Mouse (Mus musculus): ENCODE measurements around the gene Slit3. TPM values are rescaled to one million over a fixed set of nuclear protein-coding genes. Genes with fewer than 3 reads are reported as not detected.

The Slit3 gene
- polyA plus RNA-seq, 1 experiment = 6.6 TPM

DNA sequence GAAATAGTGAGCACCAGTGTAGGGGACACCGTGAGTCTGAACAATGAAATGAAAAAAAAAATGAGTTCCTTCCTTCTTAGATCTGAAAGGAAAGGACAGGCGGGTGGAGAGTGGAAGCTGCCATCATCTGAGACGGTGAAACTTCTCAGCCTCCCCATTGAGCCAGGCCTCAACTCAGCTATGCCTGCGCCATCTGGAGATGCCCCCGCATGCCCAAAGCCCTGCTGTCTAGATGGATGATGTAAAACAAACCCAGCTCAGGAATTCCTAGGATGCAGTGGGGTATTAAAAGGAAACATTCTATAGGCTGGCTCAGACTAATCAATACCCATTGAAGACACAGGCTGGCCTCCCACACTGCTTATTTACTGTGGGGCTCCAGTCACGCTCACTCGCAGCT is 477.7 kb downstream of the Slit3 start:
- Histone ChIP-seq H3K4me1 (ENCODE audit: control insufficient read depth, insufficient read depth, insufficient read length, low read length) (no peaks in the 10 kb centered on the region), H3K27me3 (ENCODE audit: control insufficient read depth, insufficient read depth, low read length) (no peaks in the 10 kb centered on the region), H3K36me3 (ENCODE audit: control insufficient read depth, insufficient read depth, low read length) (no peaks in the 10 kb centered on the region), H3K27ac (ENCODE audit: insufficient read depth, low read depth, low read length) (no peak overlapping the region), H3K4me3 (ENCODE audit: low read depth, low read length) (no peak overlapping the region)
- TF ChIP-seq CTCF (IDR thresholded peaks at IDR 0.05; ENCODE audit: extremely low read depth, insufficient read length, insufficient replicate concordance, low read depth, low read length) = no peak
- no peak for TF ChIP-seq POLR2A (IDR thresholded peaks at IDR 0.05; ENCODE audit: low read depth, low read length)
- WGBS = 67% methylated on average over 7 of the region's 7 CpGs

DNA sequence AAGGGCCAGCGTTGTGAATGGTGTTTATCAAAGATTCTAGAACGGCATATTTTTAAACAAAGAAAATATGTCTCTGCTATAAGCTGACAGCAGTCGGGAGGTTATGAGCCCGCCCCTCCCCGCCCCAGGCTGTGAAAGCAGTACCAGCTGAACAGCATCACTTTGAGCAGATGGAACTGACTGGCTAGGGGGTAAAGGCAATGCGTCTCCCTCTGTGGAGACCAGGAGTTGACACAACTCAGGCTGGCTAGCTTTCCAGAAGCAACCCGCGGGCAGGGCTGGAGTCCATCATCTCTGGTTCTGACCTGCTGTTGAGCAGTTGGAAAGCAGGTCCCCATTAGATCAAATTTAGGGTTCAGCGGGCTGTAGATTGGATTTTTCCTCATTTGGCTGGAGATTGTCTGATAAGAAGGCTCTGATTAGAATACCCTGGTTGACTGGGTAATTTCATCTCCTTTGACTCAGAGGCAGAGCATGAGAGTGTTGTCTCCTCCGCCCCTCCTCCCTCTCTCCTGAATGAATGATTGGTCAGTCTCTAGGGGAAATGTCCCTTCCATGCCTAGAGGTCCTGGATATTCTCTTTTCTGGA is 480.7 kb downstream of the Slit3 start:
- WGBS = 62% methylated on average over 10 of the region's 10 CpGs
- Histone ChIP-seq H3K4me3 (ENCODE audit: low read depth, low read length) (no peak overlapping the region), H3K27ac (ENCODE audit: insufficient read depth, low read depth, low read length) (no peak overlapping the region), H3K27me3 (ENCODE audit: control insufficient read depth, insufficient read depth, low read length) (no peaks in the 10 kb centered on the region), H3K4me1 (ENCODE audit: control insufficient read depth, insufficient read depth, insufficient read length, low read length) (no peaks in the 10 kb centered on the region), H3K36me3 (ENCODE audit: control insufficient read depth, insufficient read depth, low read length) (no peaks in the 10 kb centered on the region)
- TF ChIP-seq POLR2A (IDR thresholded peaks at IDR 0.05; ENCODE audit: low read depth, low read length) (no peak), CTCF (IDR thresholded peaks at IDR 0.05; ENCODE audit: extremely low read depth, insufficient read length, insufficient replicate concordance, low read depth, low read length) (no peak)

DNA sequence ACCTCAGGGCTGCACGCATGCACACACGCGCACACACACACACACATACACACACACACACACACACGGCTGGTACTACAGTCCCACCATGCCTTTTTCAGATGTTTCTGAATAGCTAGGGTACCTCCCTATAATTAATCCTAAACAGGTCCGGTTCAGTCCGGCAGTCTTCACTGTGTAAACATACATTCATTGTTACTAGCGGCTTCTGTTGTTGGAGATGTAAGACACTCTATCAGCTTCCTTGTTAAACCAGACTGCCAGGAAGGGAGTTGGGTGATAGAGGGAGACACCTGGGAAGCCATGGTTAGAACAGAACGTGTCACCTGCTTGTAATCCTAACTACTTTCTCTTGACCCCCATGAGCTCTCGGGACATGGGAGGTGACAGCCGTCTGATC is 481.6 kb downstream of the Slit3 start:
- WGBS = 48% methylated on average over 10 of the region's 10 CpGs
- H3K4me3 ChIP-seq (ENCODE audit: low read depth, low read length) = no peak overlapping the region
- H3K27me3 ChIP-seq (ENCODE audit: control insufficient read depth, insufficient read depth, low read length) = no peaks in the 10 kb centered on the region
- TF ChIP-seq CTCF (IDR thresholded peaks at IDR 0.05; ENCODE audit: extremely low read depth, insufficient read length, insufficient replicate concordance, low read depth, low read length) = no peak
- TF ChIP-seq POLR2A (IDR thresholded peaks at IDR 0.05; ENCODE audit: low read depth, low read length) = no peak
- no peak overlapping the region for H3K27ac ChIP-seq (ENCODE audit: insufficient read depth, low read depth, low read length)
- no peaks in the 10 kb centered on the region for H3K36me3 ChIP-seq (ENCODE audit: control insufficient read depth, insufficient read depth, low read length)
- no peaks in the 10 kb centered on the region for H3K4me1 ChIP-seq (ENCODE audit: control insufficient read depth, insufficient read depth, insufficient read length, low read length)

GRCm38 (mm10) chr11:35603946-35604345 is 482.9 kb downstream of the Slit3 start:
- WGBS = 89% methylated on average over 6 of the region's 6 CpGs

DNA sequence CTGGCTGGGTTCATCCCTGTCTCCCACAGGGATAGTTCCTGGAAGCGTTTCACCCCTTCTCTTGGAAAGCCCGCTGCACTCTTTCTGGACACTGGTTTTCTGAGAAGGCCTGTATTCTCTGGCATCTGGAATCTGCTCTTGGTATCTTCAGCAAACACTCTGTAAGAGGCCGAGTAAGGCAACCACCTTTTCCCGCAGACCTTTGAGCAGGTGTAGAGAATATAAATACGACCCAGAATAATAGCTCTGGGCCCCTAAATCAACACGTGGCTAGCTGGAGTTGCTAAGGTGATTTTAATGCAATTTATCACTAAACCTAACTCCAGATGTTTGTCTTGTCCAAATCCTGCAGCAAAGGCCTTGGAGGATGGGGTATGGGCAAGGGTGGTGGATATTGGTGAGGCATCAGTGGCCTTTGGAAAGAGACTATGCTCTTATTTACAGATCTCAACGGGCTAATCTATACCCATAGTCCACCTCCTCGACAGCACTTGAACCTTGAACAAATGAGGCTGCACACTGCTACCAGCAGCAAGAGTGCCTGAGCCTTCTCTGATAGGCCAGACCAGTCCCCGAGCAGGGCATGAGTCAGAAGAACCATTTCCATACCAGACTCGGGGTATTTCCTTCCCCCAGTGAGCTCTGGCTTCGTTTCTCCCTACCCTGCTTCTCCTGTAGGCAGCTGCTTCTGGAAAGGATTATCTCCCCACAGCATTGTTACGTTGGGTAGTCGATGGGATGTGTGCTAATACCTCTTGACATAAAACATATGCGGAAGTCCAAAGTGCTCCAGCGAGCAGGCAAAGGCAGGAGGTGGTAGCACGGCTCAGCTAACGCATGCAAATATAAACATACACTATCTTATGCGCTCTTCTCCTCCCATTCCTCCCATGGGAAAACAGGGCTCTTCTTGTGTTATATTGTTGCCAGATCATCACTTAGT is 484.1 kb downstream of the Slit3 start:
- Histone ChIP-seq H3K4me3 (ENCODE audit: low read depth, low read length) (no peak overlapping the region), H3K27me3 (ENCODE audit: control insufficient read depth, insufficient read depth, low read length) (no peaks in the 10 kb centered on the region), H3K36me3 (ENCODE audit: control insufficient read depth, insufficient read depth, low read length) (no peaks in the 10 kb centered on the region), H3K4me1 (ENCODE audit: control insufficient read depth, insufficient read depth, insufficient read length, low read length) (no peaks in the 10 kb centered on the region), H3K27ac (ENCODE audit: insufficient read depth, low read depth, low read length) (no peak overlapping the region)
- no peak for TF ChIP-seq POLR2A (IDR thresholded peaks at IDR 0.05; ENCODE audit: low read depth, low read length)
- no peak for TF ChIP-seq CTCF (IDR thresholded peaks at IDR 0.05; ENCODE audit: extremely low read depth, insufficient read length, insufficient replicate concordance, low read depth, low read length)
- WGBS = 35% methylated on average over 18 of the region's 18 CpGs

More at GRCm38 (mm10) chr11:35603946-35604345, 482.9 kb downstream of the Slit3 start:
- Histone ChIP-seq H3K27ac (ENCODE audit: insufficient read depth, low read depth, low read length) (no peak overlapping the region), H3K4me3 (ENCODE audit: low read depth, low read length) (no peak overlapping the region), H3K4me1 (ENCODE audit: control insufficient read depth, insufficient read depth, insufficient read length, low read length) (no peaks in the 10 kb centered on the region), H3K27me3 (ENCODE audit: control insufficient read depth, insufficient read depth, low read length) (no peaks in the 10 kb centered on the region), H3K36me3 (ENCODE audit: control insufficient read depth, insufficient read depth, low read length) (no peaks in the 10 kb centered on the region)
- TF ChIP-seq POLR2A (IDR thresholded peaks at IDR 0.05; ENCODE audit: low read depth, low read length) = no peak
- TF ChIP-seq CTCF (IDR thresholded peaks at IDR 0.05; ENCODE audit: extremely low read depth, insufficient read length, insufficient replicate concordance, low read depth, low read length) = no peak

DNA sequence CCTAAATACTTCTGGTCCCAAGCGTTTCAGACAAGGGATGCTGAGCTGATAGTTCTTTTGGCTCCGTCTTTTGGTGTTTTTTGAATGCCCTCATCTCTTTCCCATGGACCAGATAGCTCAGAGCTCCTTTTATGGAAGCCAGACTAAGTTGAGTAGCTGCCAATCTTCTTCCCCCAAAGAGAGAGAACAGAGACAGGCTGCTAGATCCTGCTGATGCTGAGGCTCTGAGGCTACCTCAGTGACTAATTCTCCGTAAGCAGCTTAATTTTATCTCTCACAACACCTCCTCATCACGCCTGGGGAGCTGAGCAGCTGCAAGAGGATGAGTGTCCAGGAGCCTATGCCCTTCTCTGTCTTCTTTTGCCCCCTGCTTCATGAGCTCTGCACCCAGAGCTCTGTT is 486.2 kb downstream of the Slit3 start:
- WGBS = 78% methylated on average over 4 of the region's 4 CpGs
- Histone ChIP-seq H3K4me1 (ENCODE audit: control insufficient read depth, insufficient read depth, insufficient read length, low read length) (no peaks in the 10 kb centered on the region), H3K27ac (ENCODE audit: insufficient read depth, low read depth, low read length) (no peak overlapping the region), H3K4me3 (ENCODE audit: low read depth, low read length) (no peak overlapping the region), H3K27me3 (ENCODE audit: control insufficient read depth, insufficient read depth, low read length) (no peaks in the 10 kb centered on the region), H3K36me3 (ENCODE audit: control insufficient read depth, insufficient read depth, low read length) (no peaks in the 10 kb centered on the region)
- TF ChIP-seq CTCF (IDR thresholded peaks at IDR 0.05; ENCODE audit: extremely low read depth, insufficient read length, insufficient replicate concordance, low read depth, low read length) (no peak), POLR2A (IDR thresholded peaks at IDR 0.05; ENCODE audit: low read depth, low read length) (no peak)

- 75% methylated on average over 5 of the region's 5 CpGs for WGBS
- H3K36me3 ChIP-seq (ENCODE audit: control insufficient read depth, insufficient read depth, low read length) = no peaks in the 10 kb centered on the region
Observed at GRCm38 (mm10) chr11:35608794-35609193, 487.8 kb downstream of the Slit3 start.

More at GRCm38 (mm10) chr11:35608794-35609193, 487.8 kb downstream of the Slit3 start:
- Histone ChIP-seq H3K4me1 (ENCODE audit: control insufficient read depth, insufficient read depth, insufficient read length, low read length) (no peaks in the 10 kb centered on the region), H3K4me3 (ENCODE audit: low read depth, low read length) (no peak overlapping the region), H3K27me3 (ENCODE audit: control insufficient read depth, insufficient read depth, low read length) (no peaks in the 10 kb centered on the region), H3K27ac (ENCODE audit: insufficient read depth, low read depth, low read length) (no peak overlapping the region)
- TF ChIP-seq CTCF (IDR thresholded peaks at IDR 0.05; ENCODE audit: extremely low read depth, insufficient read length, insufficient replicate concordance, low read depth, low read length) (no peak), POLR2A (IDR thresholded peaks at IDR 0.05; ENCODE audit: low read depth, low read length) (no peak)
